Mouse (Mus musculus) liver, embryonic 14.5 days (tissue): ENCODE measurements around the gene Epn3. TPM values are rescaled to one million over a fixed set of nuclear protein-coding genes. Genes with fewer than 3 reads are reported as not detected.

Source experiments
- ATAC-seq: fragments of 200-750 bp; cut with Nextera tagmentation; 2 replicates; pipeline ENCODE4 v1.8.0; 2017; ENCODE audit warnings: moderate number of reproducible peaks, mild to moderate bottlenecking, moderate library complexity; ENCODE audit not compliant: insufficient read depth
- DNase-seq, 3 experiments: peaks; one replicate each; pipeline ENCODE4 v3.0.0-alpha.2; 2012 to 2013; ENCODE audit warnings: low read depth in 3 of 3, low spot score in 3 of 3
- H3K27ac ChIP-seq: fragments of 300-500 bp; sonication (generic); 2 replicates; pipeline ENCODE4 v1.5.1; 2014; ENCODE audit warnings: moderate library complexity, mild to moderate bottlenecking, control low read depth, inconsistent platforms
- H3K27me3 ChIP-seq: fragments of 300-500 bp; sonication (generic); 2 replicates; pipeline ENCODE4 v1.6.1; 2014; ENCODE audit warnings: mild to moderate bottlenecking, low read length, moderate library complexity; ENCODE audit not compliant: control insufficient read depth, insufficient read depth
- H3K36me3 ChIP-seq: fragments of 300-500 bp; sonication (generic); replicated peaks from 2 replicates; pipeline ENCODE4 v1.6.1; 2014; ENCODE audit warnings: low read depth; ENCODE audit not compliant: control insufficient read depth, insufficient read depth
- H3K4me1 ChIP-seq, 2 experiments: fragments of 200-500 bp in 1 of 2; fragments of 300-500 bp in 1 of 2; sonication (generic) in 1 of 2; replicated peaks; 2 replicates each; pipeline ENCODE4 v1.6.1; 2012 to 2014; ENCODE audit warnings: antibody characterized with exemption in 1 of 2, inconsistent platforms in 1 of 2, low read length in 1 of 2; ENCODE audit not compliant: control insufficient read depth in 2 of 2, insufficient read depth in 2 of 2
- H3K4me2 ChIP-seq: fragments of 300-500 bp; sonication (generic); 2 replicates; pipeline ENCODE4 v1.6.1; 2014; ENCODE audit warnings: low read depth, mild to moderate bottlenecking, control low read depth, moderate library complexity
- H3K4me3 ChIP-seq, 2 experiments: fragments of 200-500 bp in 1 of 2; fragments of 300-500 bp in 1 of 2; sonication (generic) in 1 of 2; 2 replicates each; pipeline ENCODE4 v1.5.1; 2012 to 2014; ENCODE audit warnings: low read depth in 2 of 2, low read length in 2 of 2, mild to moderate bottlenecking in 2 of 2, control low read depth in 1 of 2, inconsistent platforms in 1 of 2, moderate library complexity in 1 of 2; ENCODE audit not compliant: insufficient read depth in 1 of 2
- H3K9ac ChIP-seq: fragments of 300-500 bp; sonication (generic); replicated peaks from 2 replicates; pipeline ENCODE4 v1.6.1; 2014; ENCODE audit warnings: mild to moderate bottlenecking, control low read depth, moderate library complexity
- H3K9me3 ChIP-seq: fragments of 300-500 bp; sonication (generic); 2 replicates; pipeline ENCODE4 v1.6.1; 2016; ENCODE audit warnings: low read length, mixed read lengths; ENCODE audit not compliant: control insufficient read depth
- CTCF ChIP-seq: IDR thresholded peaks from 2 replicates; pipeline ENCODE4 v1.5.1; 2016; ENCODE audit warnings: antibody characterized with exemption, low read depth, control low read depth
- EP300 ChIP-seq: IDR thresholded peaks from 2 replicates; pipeline ENCODE4 v1.6.1; 2016; ENCODE audit warnings: antibody characterized with exemption, low read depth
- WGBS: fragments of 180-500 bp; shearing (Covaris S2); extraction: QIAGEN DNeasy Blood & Tissue Kit; methylation state at CpG from one replicate; pipeline ENCODE4 v1.1.7; 2014; ENCODE audit not compliant: insufficient replicate concordance; 5-methylcytosine and 5-hydroxymethylcytosine counted together
- polyA plus RNA-seq, 2 experiments: library from polyadenylated mRNA; depleted of rRNA in 1 of 2; stranded (reverse) in 1 of 2; unstranded in 1 of 2; fragments of >200 nt; fragmentation: Nextera tagmentation in 1 of 2; extraction: Ambion mirVana in 1 of 2; gene quantifications; 2 replicates each; pipeline versions ENCODE4 v1.2.1 to v1.2.3; 2012 to 2014

Epn3 gene
- polyA plus RNA-seq, 2 experiments, result 0.04 TPM; not detected in 1

DNA sequence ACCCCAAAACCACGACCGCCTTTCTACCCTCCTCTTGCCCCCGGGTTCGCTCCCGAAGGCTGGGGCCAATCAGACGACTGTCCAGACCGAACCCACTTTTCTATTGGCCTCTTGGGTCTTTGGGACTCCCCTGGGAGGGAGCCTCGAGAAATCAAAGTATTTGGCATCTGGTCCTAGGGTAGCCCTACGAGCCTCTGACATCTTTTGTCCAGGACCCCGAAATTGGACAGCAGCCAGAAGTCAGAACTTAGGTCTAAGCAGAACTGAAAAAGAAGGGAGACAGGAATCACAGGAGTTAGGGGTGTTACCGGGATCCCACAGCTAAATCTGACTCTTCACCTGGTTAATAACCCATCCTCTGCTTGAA lies 25.2 kb downstream of the Epn3 start:
- Histone ChIP-seq H3K4me2 (peak overlapping the region; percentile 16), H3K36me3 (no peaks in the 10 kb centered on the region), H3K4me1 (no peaks in the 10 kb centered on the region), H3K9me3 (no peaks in the 10 kb centered on the region), H3K9ac (no peak overlapping the region), H3K27me3 (peaks cover 75% of the 10 kb centered on the region), H3K27ac (no peak overlapping the region), H3K4me3 (peak overlapping the region in 1 of 2 experiments; percentile 41; a peak in 2 of 4 replicates)
- DNase-seq (no peak), ATAC-seq (no peak)
- TF ChIP-seq EP300 (no peak), CTCF (no peak)
- 3% methylated on average over 11 of the region's 11 CpGs for WGBS

GRCm38 (mm10) chr11:94473707-94474543 lies 25.8 kb downstream of the Epn3 start, which contains the start of gene Cacna1g:
TSS of gene Cacna1g (minus strand) at chr11:94474198.
- TF ChIP-seq CTCF (no peak), EP300 (no peak)
- H3K27ac ChIP-seq, result no peak within 1 kb of the TSS
- H3K9ac ChIP-seq, result no peak within 1 kb of the TSS

DNA sequence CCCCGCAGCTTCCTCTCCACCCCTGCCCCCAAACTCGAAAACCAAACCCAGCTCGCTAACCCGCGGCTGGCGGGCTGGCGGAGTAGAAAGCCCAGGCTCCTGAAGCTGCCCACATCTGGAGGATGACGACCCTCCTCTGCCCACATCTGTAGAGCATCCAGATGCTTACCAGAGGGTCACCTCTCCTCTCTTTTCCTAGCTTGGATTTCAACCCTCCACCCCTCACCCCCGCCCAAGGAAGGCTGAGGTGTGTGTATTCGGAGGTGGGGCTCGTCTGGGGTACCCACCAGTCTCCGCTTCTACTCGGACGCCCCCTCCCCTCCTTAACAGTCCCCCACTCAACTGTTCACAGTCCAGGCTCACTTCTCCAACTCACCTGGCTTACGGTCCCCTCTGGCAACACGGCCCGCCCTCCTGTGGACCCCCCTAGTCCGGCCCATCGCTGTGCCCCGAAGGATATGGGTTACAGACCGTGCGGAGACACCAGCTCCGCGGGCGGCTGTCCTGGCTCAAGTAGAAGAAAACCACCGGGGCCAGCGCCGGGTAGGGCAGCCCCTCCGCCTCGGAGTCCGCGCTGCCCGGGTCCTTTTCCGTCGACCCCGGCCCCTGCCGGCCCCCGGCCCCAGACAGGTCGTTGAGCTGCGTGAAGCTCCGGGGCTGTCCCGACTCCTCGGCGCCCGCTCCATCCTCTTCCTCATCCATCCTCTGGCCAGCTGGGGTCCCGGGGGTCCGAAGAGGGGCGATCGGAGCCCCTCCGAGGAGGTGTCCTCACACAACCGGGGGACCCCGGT lies 26.7 kb downstream of the Epn3 start:
- H3K4me1 ChIP-seq, result no peaks in the 10 kb centered on the region
- no peaks in the 10 kb centered on the region for H3K36me3 ChIP-seq
- peaks cover 75% of the 10 kb centered on the region for H3K27me3 ChIP-seq
- no peak for DNase-seq
- peak overlapping the region; percentile 16 for H3K4me2 ChIP-seq
- H3K9ac ChIP-seq, result no peak overlapping the region
- TF ChIP-seq CTCF (no peak), EP300 (no peak)
- no peak for ATAC-seq
- H3K27ac ChIP-seq, result no peak overlapping the region
- WGBS, result 2% methylated on average over 51 of the region's 52 CpGs
- H3K4me3 ChIP-seq, result peak overlapping the region; percentile 15 to 41; a peak in 3 of 4 replicates
- H3K9me3 ChIP-seq, result no peaks in the 10 kb centered on the region

More at GRCm38 (mm10) chr11:94473707-94474543, 25.8 kb downstream of the Epn3 start, which contains the start of gene Cacna1g:
- Histone ChIP-seq H3K27me3 (peaks cover 75% of the 10 kb centered on the region), H3K4me2 (peak within 1 kb of the TSS; percentile 16), H3K9me3 (no peaks in the 10 kb centered on the region), H3K36me3 (no peaks in the 10 kb centered on the region), H3K4me1 (no peaks in the 10 kb centered on the region), H3K4me3 (peak within 1 kb of the TSS in 1 of 2 experiments; percentile 41; a peak in 2 of 4 replicates)
- DNase-seq (peak; percentile 30 to 44 (median 39)), ATAC-seq (peak; percentile 78)
- WGBS, result 2% methylated on average over 44 of the region's 71 CpGs

DNA sequence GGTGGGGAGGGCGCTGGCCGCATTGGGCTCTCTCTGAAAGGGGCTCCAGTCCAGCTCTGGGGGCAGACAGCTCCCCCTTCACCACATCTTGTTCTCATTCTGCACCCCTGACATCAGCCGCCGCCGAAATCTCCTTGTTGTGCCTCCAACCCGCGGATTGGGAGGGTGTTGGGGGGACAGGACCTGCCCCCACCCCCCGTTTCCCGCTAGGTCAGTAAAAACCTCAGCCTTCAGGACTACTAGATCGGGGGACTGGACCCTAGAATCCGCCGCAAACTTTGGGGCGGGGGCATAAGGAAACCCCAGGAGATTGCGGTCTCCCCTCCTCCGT lies 27.2 kb downstream of the Epn3 start:
- Histone ChIP-seq H3K27me3 (peaks cover 71% of the 10 kb centered on the region), H3K4me2 (no peak overlapping the region; the same call in 1 of the 2 replicates), H3K4me1 (no peaks in the 10 kb centered on the region), H3K9me3 (no peaks in the 10 kb centered on the region), H3K9ac (no peak overlapping the region), H3K27ac (no peak overlapping the region), H3K36me3 (no peaks in the 10 kb centered on the region), H3K4me3 (no peak overlapping the region)
- under 1% methylated on average over 15 of the region's 15 CpGs for WGBS
- no peak for TF ChIP-seq EP300
- no peak for TF ChIP-seq CTCF
- ATAC-seq, result no peak
- no peak for DNase-seq
